ENCODE assay signal across 9 mouse cellular contexts in genomic region chr2:30753219-30753618, GRCm38 (mm10). TPM values are rescaled to one million over a fixed set of nuclear protein-coding genes. Genes with fewer than 3 reads are reported as not detected.
A peak's percentile ranks its signal among the peaks of the same experiment; 100 is the strongest.
DNase-seq lines count a peak whose midpoint lies in the region; ATAC-seq lines count a peak whose summit lies in the region.
"Had no signal": no experiment of that assay in that cellular context is flagged by ENCODE, and none has a peak within 500 bp of the region (broad histone marks: within the 10 kb centered on the region; RNA-seq: fewer than 3 reads in every experiment).

No protein-coding gene starts in this region.

- H3K9ac ChIP-seq in intestine, embryonic 16.5 days (ENCODE audit: low read depth, low read length): peak overlapping the region; percentile 26

- 17% methylated on average over 18 of the region's 18 CpGs for WGBS in intestine, embryonic 16.5 days

- no peaks in the 10 kb centered on the region for H3K27me3 ChIP-seq in intestine, embryonic 16.5 days (replicated peaks; ENCODE audit: control insufficient read depth, insufficient read depth, low read length)

- no peaks in the 10 kb centered on the region for H3K36me3 ChIP-seq in intestine, embryonic 16.5 days (ENCODE audit: control insufficient read depth, insufficient read depth, low read length)

- no peak overlapping the region for H3K27ac ChIP-seq in intestine, embryonic 16.5 days (ENCODE audit: low read length)
- H3K27ac ChIP-seq: macrophage had no signal

- H3K9me3 ChIP-seq in intestine, embryonic 16.5 days (ENCODE audit: control insufficient read depth, low read length): no peaks in the 10 kb centered on the region; the same call in 1 of the 2 replicates

- peak; percentile 42 for DNase-seq in ES-CJ7 (ENCODE audit: low read depth, low spot score)
- peak; percentile 95 to 97 for DNase-seq in adrenal gland, adult (ENCODE audit: inconsistent age in 2 of 2, low spot score in 1 of 2)
- peak; percentile 76 to 78 for DNase-seq in gastrocnemius, adult 8-10 months (ENCODE audit: low spot score in 2 of 2)
- peak; percentile 92 to 96 for DNase-seq in lung, adult 18-20 months
- peak; percentile 61 for DNase-seq in yolk sac, embryonic 10.5 days (ENCODE audit: low spot score)
- DNase-seq in thymus, postnatal 25 days: no peak

- peaks cover 10% of the 10 kb centered on the region for H3K4me1 ChIP-seq in intestine, embryonic 16.5 days (ENCODE audit: control insufficient read depth, insufficient read depth, low read length)

- H3K4me2 ChIP-seq in intestine, embryonic 16.5 days (ENCODE audit: low read depth, low read length): no peak overlapping the region

- no peak overlapping the region for H3K4me3 ChIP-seq in intestine, embryonic 16.5 days (ENCODE audit: low read length)

- peak; percentile 79 for ATAC-seq in intestine, embryonic 16.5 days
- ATAC-seq in megakaryocyte progenitor cell, adult 5-6 weeks (replicated peaks; ENCODE audit: poor library complexity): no peak

RNA-seq across cellular contexts. Expression of gene 1700001O22Rik, which starts 50.2 kb away (rescaled TPM):
- total RNA-seq in gastrocnemius, adult 8-10 months (2022): 10 to 100 TPM in 2 of 4 experiments, 1 to 10 TPM in 1, under 1 TPM in 1; 0.80 to 25.5 (median 10.2) TPM
- 0.99 and 1.2 TPM in 2 replicates for polyA plus RNA-seq in intestine, embryonic 16.5 days (2015; fragmentation: Nextera tagmentation; extraction: Ambion mirVana)
- total RNA-seq in megakaryocyte progenitor cell, adult 5-6 weeks (2015): not detected in 2 replicates
- total RNA-seq in megakaryocyte progenitor cell, adult 5-6 weeks (2017): not detected in 2 replicates
- polyA plus RNA-seq: macrophage had no signal

RNA-seq across cellular contexts. Expression of gene Ntmt1, which starts 54.4 kb away (rescaled TPM):
- 10 to 100 TPM in 3 of 4 experiments, 1 to 10 TPM in 1; 9.7 to 14.5 (median 13.3) TPM for total RNA-seq in gastrocnemius, adult 8-10 months (2022)
- polyA plus RNA-seq in intestine, embryonic 16.5 days (2015; fragmentation: Nextera tagmentation; extraction: Ambion mirVana): 76.3 and 87.4 TPM in 2 replicates
- 15.4 and 20.2 TPM in 2 replicates for total RNA-seq in megakaryocyte progenitor cell, adult 5-6 weeks (2015)
- 15.4 and 19.9 TPM in 2 replicates for total RNA-seq in megakaryocyte progenitor cell, adult 5-6 weeks (2017)
